Mouse (Mus musculus) adrenal gland, postnatal 25 days (tissue): ENCODE measurements around the gene Tm6sf1. TPM values are rescaled to one million over a fixed set of nuclear protein-coding genes. Genes with fewer than 3 reads are reported as not detected.
A peak's percentile ranks its signal among the peaks of the same experiment; 100 is the strongest.

Experiments used
- DNase-seq: peaks from one replicate; pipeline ENCODE4 v3.0.0; 2021; ENCODE audit warnings: mixed read lengths
- total RNA-seq: library from RNA; stranded (reverse); gene quantifications from 2 replicates; pipeline ENCODE4 v1.2.3, GENCODE M21; 2021

The Tm6sf1 gene
- total RNA-seq, 1 experiment from 2014 or later, result 12.4 TPM

DNA sequence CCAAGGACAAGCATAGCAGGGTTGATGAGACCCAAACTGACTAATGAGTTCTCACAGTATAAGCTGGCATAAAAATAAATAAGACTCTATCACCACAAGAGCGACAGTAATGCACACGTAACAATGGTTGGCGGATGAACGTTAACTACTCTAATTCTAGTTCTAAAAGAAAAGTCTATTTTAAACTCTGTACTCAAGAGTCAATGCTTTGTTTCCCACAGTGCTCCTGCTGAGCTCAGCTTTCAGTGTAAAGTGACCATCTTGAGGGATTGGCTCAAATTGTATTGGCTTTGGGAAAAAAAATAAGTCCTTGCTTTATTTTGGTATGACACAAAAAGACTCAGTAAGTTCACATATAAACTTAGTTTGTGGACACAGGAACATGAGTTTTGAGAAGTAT is 26.3 kb downstream of the Tm6sf1 start:
- no peak for DNase-seq

DNA sequence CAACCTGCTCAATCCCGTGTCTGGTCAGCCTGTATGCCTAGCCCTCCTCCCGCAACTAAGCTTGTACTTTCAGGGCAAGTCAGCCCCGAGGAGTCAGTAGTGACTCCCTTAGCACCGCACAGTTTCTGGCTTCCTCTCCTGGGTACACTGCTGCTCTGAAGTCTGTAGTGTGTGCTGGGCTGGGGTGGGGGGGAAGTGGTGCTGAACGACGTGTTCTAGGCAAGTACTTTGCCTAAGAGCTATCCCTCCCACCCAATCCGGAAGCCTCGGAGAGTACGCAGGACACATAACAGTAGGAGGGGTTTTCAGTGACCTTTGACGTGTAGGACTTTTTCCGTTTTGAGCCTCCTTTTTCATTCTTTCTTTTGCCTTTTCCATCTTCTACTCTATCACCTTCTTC is 40.6 kb downstream of the Tm6sf1 start:
- DNase-seq, result no peak

DNA sequence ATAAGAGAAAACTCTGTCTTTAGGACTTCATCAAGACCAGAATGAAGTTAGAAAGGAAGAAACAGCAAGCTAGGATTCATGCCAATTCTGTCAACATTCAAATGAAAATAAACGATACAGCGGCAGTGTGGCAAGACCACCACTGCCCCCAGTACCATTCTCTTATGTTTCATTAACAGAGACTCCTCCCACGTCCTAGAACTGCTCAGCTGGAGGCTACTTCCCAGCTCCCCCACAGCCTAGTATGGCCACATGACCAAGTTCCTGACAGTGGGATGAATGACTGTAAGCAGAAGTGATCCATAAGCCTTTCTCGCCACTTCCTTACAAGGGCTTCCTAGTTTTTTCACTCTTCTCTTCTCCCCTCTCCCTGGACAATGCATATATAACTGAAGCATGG is 45.3 kb downstream of the Tm6sf1 start:
- DNase-seq, result no peak

DNA sequence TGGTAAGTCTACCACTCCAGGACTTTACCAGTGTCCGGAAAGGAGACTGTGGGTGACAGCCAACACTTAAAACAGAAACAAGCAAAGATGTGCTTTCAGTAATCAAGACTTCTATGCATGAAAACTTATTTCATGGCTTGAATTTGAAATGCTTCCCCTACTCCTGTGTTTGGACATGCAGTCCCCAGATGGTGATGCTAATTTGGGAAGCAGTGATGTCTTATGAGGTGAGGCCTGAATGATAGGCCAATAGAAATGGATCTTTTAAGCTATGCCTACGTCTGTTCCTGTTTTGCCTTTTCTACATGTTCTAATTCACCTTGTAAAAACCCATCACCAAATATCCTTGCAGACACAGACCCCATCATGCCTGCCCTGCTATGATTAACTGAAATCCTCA is 46.1 kb downstream of the Tm6sf1 start:
- DNase-seq, result no peak

DNA sequence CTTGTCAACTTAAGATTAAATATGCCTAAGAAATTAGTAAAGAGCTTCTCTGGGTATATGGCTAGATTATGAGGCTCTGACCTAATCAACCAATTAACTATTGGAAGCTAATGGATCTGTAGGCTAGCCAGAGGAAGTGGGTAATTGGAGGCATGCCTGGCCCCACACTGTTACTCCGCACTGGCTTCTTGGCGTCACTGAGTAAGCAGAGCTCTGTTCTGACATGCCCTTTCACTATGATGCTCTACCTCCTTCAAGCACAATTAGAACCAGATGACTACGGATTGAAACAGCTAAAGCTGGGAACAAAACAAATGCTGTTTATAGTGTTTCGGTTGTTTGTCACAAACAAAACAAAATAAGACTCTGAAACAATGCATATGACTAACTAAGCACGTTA is 59.5 kb downstream of the Tm6sf1 start:
- DNase-seq, result no peak

DNA sequence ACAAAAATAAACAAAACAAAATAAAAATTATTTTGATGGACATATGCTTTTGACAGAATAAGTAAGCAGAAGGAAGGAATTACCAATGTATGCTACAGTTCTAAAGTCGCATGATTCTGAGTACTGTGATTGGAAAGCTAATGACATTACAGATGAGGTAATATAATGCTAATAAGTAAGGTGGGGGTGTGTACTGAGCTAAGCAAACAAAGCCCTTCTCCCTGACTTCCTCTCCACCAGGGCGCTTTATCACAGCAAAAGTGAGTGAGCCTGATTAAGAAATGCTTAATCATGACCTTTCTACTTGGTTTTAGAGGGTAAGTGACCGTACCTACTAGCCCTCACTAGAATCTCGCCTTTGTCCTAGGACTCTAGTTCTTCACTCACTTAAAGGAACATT is 61.5 kb downstream of the Tm6sf1 start:
- DNase-seq, result no peak

DNA sequence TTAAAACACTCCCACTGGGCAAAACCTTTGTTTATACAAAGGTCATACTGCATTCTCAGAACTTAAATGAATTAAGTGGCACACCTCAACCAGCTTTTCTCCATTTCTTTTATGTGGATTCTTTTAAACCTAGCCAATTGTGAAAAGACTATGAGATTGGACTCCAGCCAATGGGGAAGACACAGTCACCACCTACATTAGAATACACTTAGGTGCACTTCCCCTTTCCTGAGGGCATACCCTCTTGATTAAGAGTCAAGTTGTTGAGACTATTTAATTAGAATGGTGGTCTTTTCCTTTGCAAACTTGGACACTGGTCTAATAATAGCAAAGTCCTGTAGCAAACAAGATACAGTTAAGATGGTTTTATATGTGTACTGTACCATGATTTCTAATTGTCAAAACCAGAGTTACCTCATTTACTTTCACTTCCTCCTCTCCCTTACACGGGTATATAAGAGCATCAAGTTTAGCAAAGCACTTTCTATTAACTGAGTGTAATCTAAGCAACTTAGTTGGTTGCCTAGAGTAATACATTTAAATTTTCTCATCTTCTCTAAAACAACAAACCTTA is 62.7 kb downstream of the Tm6sf1 start:
- no peak for DNase-seq

DNA sequence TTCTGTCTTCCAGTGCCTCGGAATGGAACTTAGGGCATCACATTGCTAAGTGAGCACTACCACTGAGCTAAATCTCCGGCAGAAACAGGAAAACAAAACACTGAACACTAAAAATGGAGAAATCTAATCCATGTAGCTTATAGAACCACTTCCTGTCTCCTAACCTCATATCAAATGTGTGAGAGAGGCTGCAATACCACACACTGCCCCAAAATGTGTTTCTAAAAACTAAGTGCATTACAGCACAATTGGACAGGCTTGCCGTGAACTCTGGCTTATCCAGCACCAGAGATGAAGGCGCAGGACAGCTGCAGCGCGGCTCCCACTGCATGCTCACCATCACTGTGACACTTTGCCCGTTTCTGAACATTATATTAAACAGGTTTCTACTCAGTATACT is 70.2 kb downstream of the Tm6sf1 start:
- no peak for DNase-seq

DNA sequence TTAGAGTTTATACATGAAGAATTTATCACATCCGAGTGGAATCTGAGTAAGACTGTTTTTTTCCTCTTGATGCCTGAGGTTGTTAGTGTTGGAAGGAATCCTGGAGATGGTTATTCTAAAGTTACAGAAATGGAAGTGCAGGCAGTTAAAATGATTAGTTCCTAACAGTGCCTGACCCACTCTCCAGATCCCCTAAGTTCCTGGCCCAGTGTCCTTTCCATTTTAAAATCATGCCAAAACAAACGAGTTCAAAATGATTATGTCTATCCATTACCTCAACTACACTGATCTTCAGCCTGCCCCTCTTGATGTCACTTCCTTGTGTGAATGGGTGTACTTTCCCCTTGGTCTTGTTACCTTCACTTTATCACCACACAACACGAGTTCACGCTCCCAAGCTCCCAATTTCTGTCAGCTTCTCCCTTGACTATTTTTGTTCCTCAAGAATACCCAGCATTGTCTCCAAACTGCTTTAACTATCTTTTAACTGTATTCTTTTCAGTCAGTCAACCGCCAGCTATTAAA is 73.8 kb downstream of the Tm6sf1 start:
- DNase-seq, result no peak

DNA sequence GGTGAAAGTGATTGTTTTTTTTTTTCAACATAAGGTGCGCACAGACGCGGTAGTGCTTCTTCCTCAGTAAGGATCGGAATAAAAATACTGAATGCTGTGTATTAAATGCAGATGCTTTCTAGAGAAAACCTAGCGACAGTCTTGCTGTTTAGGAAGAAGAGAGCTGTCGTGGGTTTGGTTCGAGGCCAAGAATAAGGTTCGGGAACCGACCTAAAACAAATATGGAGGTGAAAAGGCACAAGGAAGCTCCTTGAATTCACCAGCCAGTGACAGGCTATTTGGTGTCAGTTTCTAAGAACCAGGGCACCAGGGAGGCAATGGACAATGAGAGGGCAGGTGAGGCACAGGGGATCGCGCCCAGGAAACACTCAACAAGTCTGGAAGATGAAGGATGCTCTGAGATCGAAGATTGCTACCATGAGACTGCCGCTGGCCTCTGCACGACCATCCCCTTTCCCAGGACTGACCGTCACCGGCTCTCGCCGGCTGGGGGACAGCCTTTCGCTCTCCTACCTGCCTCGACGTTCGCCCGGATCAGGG is 74.3 kb downstream of the Tm6sf1 start:
- DNase-seq, result no peak

DNA sequence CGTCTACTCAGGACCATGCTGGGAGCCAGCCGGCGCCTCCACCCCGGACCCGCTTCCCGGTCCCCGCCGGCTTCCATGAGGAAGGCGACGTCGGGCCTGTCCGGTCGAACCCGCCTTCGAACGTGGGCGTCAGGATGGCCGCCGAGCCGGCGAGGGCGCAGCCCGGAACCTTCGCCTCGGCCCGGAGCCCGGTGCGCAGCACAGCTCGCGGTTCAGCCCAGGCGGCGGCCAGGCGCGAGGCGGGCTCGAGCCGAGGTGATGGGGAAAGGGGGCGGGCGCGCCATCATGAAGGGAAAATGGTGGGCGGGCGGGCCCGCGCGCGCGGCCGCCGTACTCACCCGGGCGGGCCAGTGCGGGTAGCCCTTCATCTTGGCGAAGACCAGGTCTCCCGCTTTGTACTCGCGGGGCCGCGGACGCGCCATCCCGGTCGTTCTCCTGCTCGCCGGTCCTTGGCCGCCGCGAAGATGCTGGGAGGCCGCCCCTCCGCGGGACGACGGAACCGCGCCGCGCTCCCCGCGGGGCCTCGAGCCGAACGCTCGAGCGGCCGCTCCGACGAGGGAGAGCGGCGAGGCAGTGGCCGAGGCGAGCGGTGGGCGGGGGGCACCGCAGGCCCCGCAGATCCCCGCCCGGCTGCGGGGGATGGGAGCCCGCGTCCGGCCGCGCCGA is 74.9 kb downstream of the Tm6sf1 start:
- DNase-seq, result peak; percentile 74

Other genes starting within 250 kb of the Tm6sf1 start
- gene Homer2, start 151.5 kb upstream of the Tm6sf1 start, total RNA-seq, result 2.4 and 2.6 TPM in 2 replicates
- gene Ramac, start 96.1 kb upstream of the Tm6sf1 start, total RNA-seq, result 46.5 and 55.8 TPM in 2 replicates
- gene 3110040N11Rik, start 69.5 kb upstream of the Tm6sf1 start, total RNA-seq, result 41.1 and 48.2 TPM in 2 replicates
- gene Btbd1, start 29.6 kb upstream of the Tm6sf1 start, total RNA-seq, result 113 and 119 TPM in 2 replicates
- gene Gm10160, start 3.2 kb upstream of the Tm6sf1 start, total RNA-seq, result not detected in 2 replicates
- 12.4 and 14.2 TPM in 2 replicates for gene Hdgfl3, start 75.5 kb downstream of the Tm6sf1 start, total RNA-seq
- gene Bnc1, start 133.3 kb downstream of the Tm6sf1 start, total RNA-seq, result 0.33 and 0.43 TPM in 2 replicates